Mouse (Mus musculus): ENCODE results near the gene Adpgk. TPM values are rescaled to one million over a fixed set of nuclear protein-coding genes. Genes with fewer than 3 reads are reported as not detected.
A peak's percentile ranks its signal among the peaks of the same experiment; 100 is the strongest.

Gene Adpgk
- polyA plus RNA-seq, 1 experiment from 2014 or later: 29.7 TPM

DNA sequence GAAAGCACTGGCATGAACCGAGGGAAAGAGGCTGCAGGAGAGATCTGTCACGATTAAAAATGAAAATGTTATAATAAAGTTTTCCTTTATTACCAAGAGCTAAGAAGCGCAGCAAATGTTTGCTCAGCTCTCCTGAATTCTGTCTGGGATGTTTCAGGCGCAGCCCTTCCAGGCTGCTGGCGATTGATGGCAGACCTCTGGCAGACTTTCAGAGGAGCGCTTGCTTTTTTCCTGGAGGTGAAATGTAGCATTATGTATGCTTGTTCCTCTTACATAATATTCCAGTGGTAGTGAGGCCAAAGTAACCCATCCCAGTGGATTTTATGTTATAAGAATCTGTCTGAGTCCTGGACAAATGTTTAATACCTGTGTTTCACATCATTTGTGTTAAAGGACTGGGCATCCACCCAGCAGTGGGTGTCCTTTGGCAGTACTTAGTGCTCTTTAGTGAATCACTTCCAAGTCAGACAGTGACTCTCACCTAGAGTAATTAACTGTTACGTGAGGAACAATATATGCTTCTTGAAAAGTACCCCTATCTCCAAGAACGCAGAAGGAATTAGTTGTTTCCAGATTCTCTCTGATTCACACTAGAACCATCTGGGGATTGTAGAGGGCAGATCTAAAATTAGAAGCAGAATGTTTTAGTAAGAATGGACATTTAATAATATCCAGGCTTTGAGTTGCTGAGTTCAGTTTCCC lies 19.4 kb downstream of the Adpgk start:
- Histone ChIP-seq H3K9ac (ENCODE audit: low read length) (no peak overlapping the region), H3K27me3 (ENCODE audit: control insufficient read depth, insufficient read depth, low read length) (no peaks in the 10 kb centered on the region), H3K36me3 (ENCODE audit: control insufficient read depth, insufficient read depth, low read length) (peaks cover 11% of the 10 kb centered on the region; the same call in 1 of the 2 replicates), H3K4me1 (ENCODE audit: control insufficient read depth, insufficient read depth, low read length) (no peaks in the 10 kb centered on the region), H3K4me3 (replicated peaks; ENCODE audit: low read length) (no peak overlapping the region), H3K27ac (ENCODE audit: low read length) (peak overlapping the region; percentile 65), H3K4me2 (ENCODE audit: low read depth, low read length) (no peak overlapping the region), H3K9me3 (replicated peaks; ENCODE audit: control insufficient read depth, low read length) (no peaks in the 10 kb centered on the region)
- 71% methylated on average over 8 of the region's 8 CpGs for WGBS
- ATAC-seq (ENCODE audit: insufficient read depth, low FRiP score): peak; percentile 44; the same call in 1 of the 2 replicates

DNA sequence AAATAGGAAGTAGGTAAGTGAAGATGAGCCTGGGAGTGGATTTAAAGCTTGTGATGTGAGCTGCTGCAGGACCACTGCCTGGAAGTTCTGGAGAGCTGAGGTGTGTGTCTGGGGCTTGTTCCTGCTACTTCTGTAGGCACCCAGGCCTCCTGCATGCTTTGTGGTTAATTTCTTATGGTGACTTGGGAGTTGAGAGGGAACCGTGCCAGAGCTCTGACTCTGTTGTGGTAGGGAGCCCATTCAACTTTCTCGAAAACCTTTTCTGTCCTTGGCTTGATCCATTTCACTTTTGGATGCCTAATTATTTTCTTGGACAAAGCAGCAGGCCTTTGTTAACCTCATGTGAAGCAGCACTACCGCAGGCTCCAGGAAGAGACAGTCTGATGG lies 19.9 kb downstream of the Adpgk start:
- no peak overlapping the region for H3K9ac ChIP-seq (ENCODE audit: low read length)
- H3K4me2 ChIP-seq (ENCODE audit: low read depth, low read length): no peak overlapping the region
- H3K27me3 ChIP-seq (ENCODE audit: control insufficient read depth, insufficient read depth, low read length): no peaks in the 10 kb centered on the region
- no peaks in the 10 kb centered on the region for H3K9me3 ChIP-seq (replicated peaks; ENCODE audit: control insufficient read depth, low read length)
- H3K4me1 ChIP-seq (ENCODE audit: control insufficient read depth, insufficient read depth, low read length): no peaks in the 10 kb centered on the region
- WGBS: 72% methylated on average over 3 of the region's 3 CpGs
- peaks cover 11% of the 10 kb centered on the region; the same call in 1 of the 2 replicates for H3K36me3 ChIP-seq (ENCODE audit: control insufficient read depth, insufficient read depth, low read length)
- H3K4me3 ChIP-seq (replicated peaks; ENCODE audit: low read length): no peak overlapping the region
- H3K27ac ChIP-seq (ENCODE audit: low read length): peak overlapping the region; percentile 65
- ATAC-seq (ENCODE audit: insufficient read depth, low FRiP score): no peak; the same call in 1 of the 2 replicates

DNA sequence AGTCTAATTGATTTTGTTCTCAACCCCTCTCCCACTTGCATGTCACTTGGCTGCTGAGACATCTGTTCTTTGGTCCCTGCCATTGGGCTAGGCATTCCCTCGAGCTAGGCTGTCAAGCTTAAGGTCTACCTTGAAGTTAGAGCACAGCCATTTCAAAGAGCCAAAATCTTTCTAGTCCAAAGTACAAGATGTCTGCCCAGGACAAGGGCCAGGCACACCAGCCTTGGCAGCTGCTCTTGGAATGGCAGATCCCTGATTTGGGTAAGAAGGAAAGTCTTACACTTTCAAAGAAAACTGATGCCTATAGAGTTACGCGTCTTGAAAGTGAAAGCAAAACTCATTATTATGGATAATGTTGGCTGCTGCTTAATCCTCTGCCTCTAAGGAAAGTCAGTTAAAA lies 24.8 kb downstream of the Adpgk start:
- Histone ChIP-seq H3K4me3 (replicated peaks; ENCODE audit: low read length) (no peak overlapping the region), H3K4me2 (ENCODE audit: low read depth, low read length) (no peak overlapping the region), H3K9ac (ENCODE audit: low read length) (no peak overlapping the region), H3K27ac (ENCODE audit: low read length) (no peak overlapping the region), H3K36me3 (ENCODE audit: control insufficient read depth, insufficient read depth, low read length) (peaks cover 11% of the 10 kb centered on the region; the same call in 1 of the 2 replicates), H3K4me1 (ENCODE audit: control insufficient read depth, insufficient read depth, low read length) (no peaks in the 10 kb centered on the region), H3K27me3 (ENCODE audit: control insufficient read depth, insufficient read depth, low read length) (no peaks in the 10 kb centered on the region), H3K9me3 (replicated peaks; ENCODE audit: control insufficient read depth, low read length) (no peaks in the 10 kb centered on the region)
- ATAC-seq (ENCODE audit: insufficient read depth, low FRiP score): no peak
- WGBS: 82% methylated on average over 3 of the region's 3 CpGs

DNA sequence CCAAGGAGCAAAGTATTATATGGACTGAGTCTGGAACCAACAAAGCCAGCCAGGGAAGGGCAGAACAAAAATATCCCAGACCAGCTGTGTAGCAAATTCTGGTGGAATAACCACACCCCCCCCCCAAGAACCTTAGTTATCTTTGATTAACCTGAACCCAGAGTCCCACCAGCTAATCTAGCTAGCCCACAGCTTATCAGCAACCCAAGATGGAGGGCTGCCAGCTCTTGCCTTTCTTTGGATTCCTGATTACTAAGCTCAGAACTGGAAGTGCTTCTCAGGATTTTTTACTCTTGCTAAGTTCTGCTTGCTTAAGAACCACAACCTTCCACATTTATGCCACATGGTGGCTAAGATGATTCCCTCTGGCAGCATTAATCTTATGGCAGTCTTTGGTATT lies 33.0 kb downstream of the Adpgk start:
- ATAC-seq (ENCODE audit: insufficient read depth, low FRiP score): no peak
- H3K4me1 ChIP-seq (ENCODE audit: control insufficient read depth, insufficient read depth, low read length): no peaks in the 10 kb centered on the region
- no peak overlapping the region for H3K4me3 ChIP-seq (replicated peaks; ENCODE audit: low read length)
- H3K36me3 ChIP-seq (ENCODE audit: control insufficient read depth, insufficient read depth, low read length): peaks cover 11% of the 10 kb centered on the region; the same call in 1 of the 2 replicates
- no peak overlapping the region for H3K9ac ChIP-seq (ENCODE audit: low read length)
- H3K27ac ChIP-seq (ENCODE audit: low read length): no peak overlapping the region
- H3K9me3 ChIP-seq (replicated peaks; ENCODE audit: control insufficient read depth, low read length): no peaks in the 10 kb centered on the region
- no peaks in the 10 kb centered on the region for H3K27me3 ChIP-seq (ENCODE audit: control insufficient read depth, insufficient read depth, low read length)
- no peak overlapping the region for H3K4me2 ChIP-seq (ENCODE audit: low read depth, low read length)

DNA sequence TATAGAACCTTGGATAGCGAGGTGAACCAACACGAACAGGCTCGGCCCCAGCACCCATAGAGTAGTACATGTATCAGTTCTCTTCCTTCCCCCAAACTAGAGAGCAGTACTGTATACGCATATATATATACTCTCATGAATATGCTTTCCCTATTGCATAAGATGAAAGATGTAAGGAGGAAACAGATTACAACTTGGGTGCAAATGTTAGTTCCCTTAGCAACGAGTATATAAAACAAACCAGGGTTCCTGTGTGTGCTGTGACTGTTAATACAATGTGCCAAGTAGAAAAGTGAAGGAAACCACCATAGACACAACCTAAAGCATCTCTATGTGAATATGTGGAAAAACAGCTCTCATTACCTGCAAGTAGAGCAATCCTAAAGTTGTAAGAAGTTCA lies 38.7 kb downstream of the Adpgk start:
- H3K36me3 ChIP-seq (ENCODE audit: control insufficient read depth, insufficient read depth, low read length): 0 out of 2 replicates have a peak, but pooled peaks cover 3% of the 10 kb centered on the region
- H3K27ac ChIP-seq (ENCODE audit: low read length): no peak overlapping the region
- no peak overlapping the region for H3K9ac ChIP-seq (ENCODE audit: low read length)
- no peak for ATAC-seq (ENCODE audit: insufficient read depth, low FRiP score)
- no peak overlapping the region for H3K4me3 ChIP-seq (replicated peaks; ENCODE audit: low read length)
- H3K4me2 ChIP-seq (ENCODE audit: low read depth, low read length): no peak overlapping the region
- no peaks in the 10 kb centered on the region for H3K27me3 ChIP-seq (ENCODE audit: control insufficient read depth, insufficient read depth, low read length)
- no peaks in the 10 kb centered on the region for H3K4me1 ChIP-seq (ENCODE audit: control insufficient read depth, insufficient read depth, low read length)
- H3K9me3 ChIP-seq (replicated peaks; ENCODE audit: control insufficient read depth, low read length): no peaks in the 10 kb centered on the region
- WGBS: 91% methylated on average over 5 of the region's 5 CpGs

DNA sequence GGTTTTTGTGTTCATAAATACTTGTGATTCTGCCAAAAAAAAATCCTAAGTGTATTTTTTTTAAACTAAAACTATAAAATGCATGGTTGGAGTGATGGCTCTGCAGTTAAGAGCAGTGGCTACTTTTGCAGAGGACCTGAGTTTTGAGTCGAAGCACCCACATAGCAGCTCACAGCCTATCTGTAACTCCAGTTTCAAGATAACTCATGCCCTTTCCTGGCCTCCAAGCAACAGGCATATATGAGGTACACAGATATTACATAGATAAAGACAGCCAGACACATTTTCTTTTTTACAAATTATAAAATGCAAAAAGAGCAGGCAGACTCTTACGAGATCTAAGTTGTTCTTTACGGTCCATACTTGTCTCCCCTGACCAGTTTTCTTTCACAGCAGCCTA lies 45.2 kb downstream of the Adpgk start:
- no peak overlapping the region for H3K27ac ChIP-seq (ENCODE audit: low read length)
- ATAC-seq (ENCODE audit: insufficient read depth, low FRiP score): no peak
- H3K9ac ChIP-seq (ENCODE audit: low read length): no peak overlapping the region
- WGBS: 94% methylated on average over 3 of the region's 3 CpGs
- no peak overlapping the region for H3K4me3 ChIP-seq (replicated peaks; ENCODE audit: low read length)
- H3K9me3 ChIP-seq (replicated peaks; ENCODE audit: control insufficient read depth, low read length): no peaks in the 10 kb centered on the region
- H3K36me3 ChIP-seq (ENCODE audit: control insufficient read depth, insufficient read depth, low read length): no peaks in the 10 kb centered on the region
- no peaks in the 10 kb centered on the region for H3K4me1 ChIP-seq (ENCODE audit: control insufficient read depth, insufficient read depth, low read length)
- H3K27me3 ChIP-seq (ENCODE audit: control insufficient read depth, insufficient read depth, low read length): no peaks in the 10 kb centered on the region
- H3K4me2 ChIP-seq (ENCODE audit: low read depth, low read length): no peak overlapping the region

DNA sequence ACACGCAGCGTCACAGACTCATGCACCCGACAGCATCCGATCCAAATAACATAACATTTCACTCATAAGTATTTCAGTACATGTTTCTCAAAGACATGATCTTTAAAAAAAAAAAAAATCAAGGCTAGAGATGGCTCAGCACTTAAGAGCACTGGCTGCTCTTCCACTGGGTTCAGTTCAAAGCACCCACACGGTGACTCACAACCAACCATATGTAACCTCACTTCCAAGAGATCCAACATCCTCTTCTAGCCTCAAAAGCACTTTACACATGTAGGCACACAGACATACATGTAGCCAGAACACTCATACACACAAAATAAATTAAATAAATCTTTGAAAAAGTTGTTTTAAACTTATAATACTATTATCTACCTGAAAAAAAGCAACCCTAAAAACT lies 46.5 kb downstream of the Adpgk start:
- no peak for ATAC-seq (ENCODE audit: insufficient read depth, low FRiP score)
- H3K9ac ChIP-seq (ENCODE audit: low read length): no peak overlapping the region
- no peak overlapping the region for H3K27ac ChIP-seq (ENCODE audit: low read length)
- H3K4me1 ChIP-seq (ENCODE audit: control insufficient read depth, insufficient read depth, low read length): no peaks in the 10 kb centered on the region
- H3K27me3 ChIP-seq (ENCODE audit: control insufficient read depth, insufficient read depth, low read length): no peaks in the 10 kb centered on the region
- 90% methylated on average over 5 of the region's 5 CpGs for WGBS
- H3K4me3 ChIP-seq (replicated peaks; ENCODE audit: low read length): no peak overlapping the region
- H3K4me2 ChIP-seq (ENCODE audit: low read depth, low read length): no peak overlapping the region
- H3K9me3 ChIP-seq (replicated peaks; ENCODE audit: control insufficient read depth, low read length): no peaks in the 10 kb centered on the region
- no peaks in the 10 kb centered on the region for H3K36me3 ChIP-seq (ENCODE audit: control insufficient read depth, insufficient read depth, low read length)

DNA sequence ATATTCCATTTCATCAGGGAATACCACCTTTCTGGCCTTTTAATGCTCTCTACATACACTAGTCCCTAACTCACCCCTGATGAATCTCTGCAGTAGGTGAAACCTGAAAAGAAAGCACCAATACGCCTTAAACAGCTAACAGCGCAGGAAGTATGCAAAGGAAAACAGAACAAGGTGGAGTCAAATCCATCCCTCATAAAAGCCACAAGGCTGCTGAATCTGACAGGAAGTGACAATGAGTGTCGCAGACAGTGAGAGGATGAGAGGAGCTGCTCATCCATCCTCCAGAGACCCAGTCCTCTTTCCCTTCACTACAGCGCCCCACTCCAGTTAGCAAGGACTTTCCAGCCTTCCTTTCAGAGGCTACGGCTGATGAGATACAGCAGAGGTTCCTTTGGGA lies 47.1 kb downstream of the Adpgk start:
- Histone ChIP-seq H3K9ac (ENCODE audit: low read length) (no peak overlapping the region), H3K9me3 (replicated peaks; ENCODE audit: control insufficient read depth, low read length) (no peaks in the 10 kb centered on the region), H3K27ac (ENCODE audit: low read length) (no peak overlapping the region), H3K4me2 (ENCODE audit: low read depth, low read length) (no peak overlapping the region), H3K4me3 (replicated peaks; ENCODE audit: low read length) (no peak overlapping the region), H3K4me1 (ENCODE audit: control insufficient read depth, insufficient read depth, low read length) (no peaks in the 10 kb centered on the region), H3K27me3 (ENCODE audit: control insufficient read depth, insufficient read depth, low read length) (no peaks in the 10 kb centered on the region), H3K36me3 (ENCODE audit: control insufficient read depth, insufficient read depth, low read length) (no peaks in the 10 kb centered on the region)
- no peak for ATAC-seq (ENCODE audit: insufficient read depth, low FRiP score)
- WGBS: 84% methylated on average over 5 of the region's 5 CpGs

DNA sequence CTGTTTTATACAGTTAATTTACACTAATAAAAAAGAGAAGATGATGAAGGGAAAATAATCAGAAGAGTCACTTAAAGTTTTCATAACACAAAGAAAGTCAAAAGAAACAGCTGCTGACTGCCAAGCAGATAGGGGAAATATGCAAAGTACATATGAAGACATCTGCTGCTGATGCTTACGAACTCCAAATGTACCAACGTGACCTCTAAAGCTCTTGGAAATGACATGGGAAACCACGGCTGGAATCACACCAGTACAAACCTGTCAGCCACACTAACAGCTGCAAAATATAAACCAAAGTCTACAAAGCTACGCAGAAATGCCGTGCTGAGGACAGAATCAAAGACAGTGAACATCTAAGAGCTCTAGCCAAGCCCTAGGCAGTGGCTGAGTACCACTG lies 47.7 kb downstream of the Adpgk start:
- 61% methylated on average over 5 of the region's 5 CpGs for WGBS
- H3K4me1 ChIP-seq (ENCODE audit: control insufficient read depth, insufficient read depth, low read length): no peaks in the 10 kb centered on the region
- no peak overlapping the region for H3K4me2 ChIP-seq (ENCODE audit: low read depth, low read length)
- H3K9ac ChIP-seq (ENCODE audit: low read length): no peak overlapping the region
- H3K27ac ChIP-seq (ENCODE audit: low read length): no peak overlapping the region
- ATAC-seq (ENCODE audit: insufficient read depth, low FRiP score): no peak
- H3K27me3 ChIP-seq (ENCODE audit: control insufficient read depth, insufficient read depth, low read length): no peaks in the 10 kb centered on the region
- no peak overlapping the region for H3K4me3 ChIP-seq (replicated peaks; ENCODE audit: low read length)
- H3K9me3 ChIP-seq (replicated peaks; ENCODE audit: control insufficient read depth, low read length): no peaks in the 10 kb centered on the region
- H3K36me3 ChIP-seq (ENCODE audit: control insufficient read depth, insufficient read depth, low read length): no peaks in the 10 kb centered on the region
